Mouse (Mus musculus) layer of hippocampus, adult 9-10 months (tissue): ENCODE measurements at regions not wholly inside any gene's neighbourhood (a gene's known extent, or its start where the extent isn't known, plus 50 kb on each side); places are given as distances from the start of the nearest gene placed in this dataset.
"Not testable (repeated sequence)": the region's sequence is repeated elsewhere in the genome, so short reads cannot be mapped to it uniquely, and the experiment has no call there.

Experiments
- DNase-seq: peaks from one replicate; pipeline ENCODE4 v3.0.0; 2022; ENCODE audit warnings: low spot score

DNA sequence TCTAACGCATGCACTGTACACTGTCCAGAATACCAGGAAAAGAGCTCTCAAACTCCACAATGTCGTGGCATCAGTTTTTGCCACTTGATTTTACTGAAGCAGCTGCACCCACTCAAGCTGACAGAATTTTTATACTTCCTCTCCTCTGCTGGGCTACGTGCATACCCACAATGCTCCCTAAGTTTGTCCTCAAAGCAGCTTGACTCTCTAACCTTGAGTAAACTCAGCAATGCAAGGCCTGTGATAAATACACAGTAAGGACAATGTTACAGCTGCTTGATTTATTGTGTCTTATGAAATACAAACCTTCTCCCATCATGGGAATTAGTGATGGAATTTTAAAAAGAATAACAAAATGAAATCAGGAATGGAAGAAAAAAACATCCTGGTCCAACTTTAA, 129.7 kb downstream of the Trmt11 start:
- no peak for DNase-seq

DNA sequence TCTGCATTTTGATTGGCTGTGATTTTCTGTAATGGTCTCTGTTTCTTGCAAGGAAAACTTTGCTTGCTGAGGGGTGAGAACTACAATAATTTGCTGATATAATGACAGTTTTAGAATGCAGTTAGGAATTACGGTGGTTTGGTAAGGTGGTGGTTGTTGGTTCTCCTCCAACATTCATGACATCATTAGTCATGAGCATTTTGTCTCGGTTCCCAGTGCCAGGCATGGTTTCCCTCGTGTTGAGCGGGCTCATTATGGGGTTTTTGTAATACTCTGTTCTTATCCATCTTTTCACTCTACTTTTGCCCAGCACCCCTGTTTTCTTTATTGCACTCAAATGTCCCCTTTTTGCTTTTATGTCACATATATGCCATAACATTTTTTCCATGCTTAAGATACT, 149.9 kb downstream of the Trmt11 start:
- DNase-seq, result no peak

DNA sequence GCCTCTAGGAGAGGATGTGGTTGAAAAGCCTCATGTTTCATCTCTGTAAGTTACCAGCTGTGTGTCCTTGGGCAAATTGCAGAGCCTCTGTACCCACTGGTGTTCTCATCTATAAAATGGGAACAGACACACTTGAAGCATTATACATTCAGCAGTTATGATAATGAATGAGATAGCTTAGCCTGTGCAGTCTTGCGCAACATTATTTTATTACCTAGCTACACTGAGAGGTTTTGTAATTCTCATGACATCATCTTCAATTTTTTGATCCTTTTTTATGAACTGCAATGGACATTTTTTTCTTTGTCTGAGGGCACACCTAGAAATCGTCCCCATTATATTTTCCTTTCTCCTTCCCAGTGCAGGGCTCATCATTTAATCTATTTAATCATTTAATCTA, 153.5 kb downstream of the Trmt11 start:
- DNase-seq, result no peak

DNA sequence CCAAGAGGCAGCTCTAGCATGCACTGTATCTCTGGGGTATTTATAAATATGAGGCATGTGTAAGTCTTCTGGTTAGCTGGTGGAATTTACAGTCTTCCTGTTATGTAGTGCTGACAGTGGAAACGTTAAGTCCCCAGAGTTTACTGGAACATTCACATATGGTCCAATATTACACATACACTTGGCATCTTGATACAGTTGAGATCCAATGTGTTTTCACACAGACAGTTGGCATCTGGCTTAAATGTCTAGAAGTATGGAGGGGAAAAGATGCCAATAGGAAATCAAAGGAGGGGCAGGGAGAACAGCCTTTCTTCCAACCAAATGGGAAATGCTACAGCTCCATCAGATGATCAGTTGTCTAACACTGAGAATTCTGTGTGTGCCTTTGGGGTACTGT, 154.0 kb downstream of the Trmt11 start:
- DNase-seq, result peak; percentile 3

DNA sequence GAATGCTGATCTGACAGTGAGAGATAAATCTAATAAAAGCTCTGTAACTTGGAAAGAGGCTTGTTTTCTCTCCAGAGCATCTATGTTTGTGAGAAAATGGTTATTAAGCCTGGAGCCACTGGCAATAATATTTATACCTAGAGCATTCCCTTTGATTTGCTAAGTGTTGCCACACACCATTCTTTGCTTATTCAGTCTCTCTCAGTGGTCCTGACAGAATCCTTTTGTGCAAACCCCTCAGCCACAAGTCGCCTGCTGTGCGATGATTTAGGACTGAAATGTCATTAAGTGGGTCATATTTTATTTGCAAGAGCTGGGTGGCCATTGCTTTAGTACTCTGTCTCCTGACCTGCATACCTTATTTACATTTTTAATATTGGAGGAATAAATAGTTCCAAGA, 160.7 kb downstream of the Trmt11 start:
- no peak for DNase-seq

DNA sequence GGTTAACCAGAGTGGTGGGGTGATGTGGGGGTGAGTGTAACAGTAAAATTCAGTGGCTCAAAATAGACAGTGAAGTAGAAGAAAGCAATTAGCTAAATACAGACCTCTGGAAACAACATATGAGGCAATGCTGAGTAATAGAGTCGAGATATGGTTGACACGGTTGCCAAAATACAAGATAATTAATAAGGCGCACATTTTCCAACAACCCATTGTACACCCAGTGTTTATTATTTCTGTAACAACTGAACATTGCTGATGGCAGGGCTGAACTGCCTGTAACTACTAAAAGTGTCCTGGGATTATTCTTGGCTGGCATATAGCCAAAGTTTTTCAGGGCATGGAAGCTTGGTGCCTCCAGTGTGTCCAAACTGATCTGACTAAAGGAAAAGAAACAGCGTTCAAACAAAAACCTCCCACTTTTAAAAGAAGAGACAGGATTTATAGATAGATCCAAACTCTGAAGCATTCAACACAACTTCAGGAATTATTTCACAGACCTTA, 174.1 kb downstream of the Trmt11 start:
- DNase-seq, result no peak

DNA sequence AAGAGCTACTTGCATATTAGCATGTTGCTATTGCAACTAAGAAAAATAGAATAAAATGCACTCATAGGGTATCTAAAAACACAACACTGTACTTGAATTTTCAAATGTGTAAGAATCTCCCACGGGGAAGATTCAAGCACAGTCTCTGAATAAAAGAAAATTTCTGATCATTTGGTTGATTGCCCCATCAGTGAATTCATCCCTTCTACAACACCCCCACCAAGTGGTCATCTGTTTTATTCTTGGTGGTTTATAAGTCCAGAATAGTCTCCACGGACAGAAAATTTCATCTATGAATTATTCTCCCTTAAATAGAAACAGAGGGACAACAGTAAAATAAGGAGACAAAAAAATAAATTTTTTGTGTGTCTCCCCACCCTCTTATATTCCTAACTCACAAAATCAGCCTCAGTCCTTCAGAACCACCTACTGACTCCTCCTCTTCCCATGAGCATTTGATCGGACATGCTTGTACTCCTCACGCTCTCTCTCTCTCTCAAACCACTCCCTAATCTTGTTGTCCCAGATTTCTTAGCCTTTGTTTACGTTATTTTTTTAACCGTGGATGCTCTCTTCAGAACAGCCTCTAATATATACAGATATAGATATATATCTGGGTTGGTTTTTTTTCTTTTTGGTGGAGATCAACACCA, 181.0 kb downstream of the Trmt11 start:
- DNase-seq, result peak; percentile 36

DNA sequence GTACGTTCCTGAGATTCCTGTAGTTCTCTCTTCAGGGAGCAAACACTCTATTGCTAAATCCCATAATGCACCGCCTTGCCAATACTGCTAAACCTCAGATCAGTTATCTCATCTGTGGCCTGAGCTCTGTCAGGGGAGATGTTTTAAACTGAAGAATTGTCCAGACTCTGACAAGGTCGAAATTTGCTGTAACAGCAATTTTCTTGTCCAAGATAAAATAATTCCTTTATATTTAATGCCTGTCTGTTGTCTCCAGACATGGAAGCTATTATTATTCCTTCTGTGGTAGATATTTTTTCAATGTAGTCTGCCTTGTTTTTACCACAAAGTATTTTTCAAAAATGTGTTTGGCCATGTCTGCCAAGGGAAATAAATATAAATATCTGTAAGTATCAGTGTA, 184.2 kb downstream of the Trmt11 start:
- DNase-seq, result no peak

DNA sequence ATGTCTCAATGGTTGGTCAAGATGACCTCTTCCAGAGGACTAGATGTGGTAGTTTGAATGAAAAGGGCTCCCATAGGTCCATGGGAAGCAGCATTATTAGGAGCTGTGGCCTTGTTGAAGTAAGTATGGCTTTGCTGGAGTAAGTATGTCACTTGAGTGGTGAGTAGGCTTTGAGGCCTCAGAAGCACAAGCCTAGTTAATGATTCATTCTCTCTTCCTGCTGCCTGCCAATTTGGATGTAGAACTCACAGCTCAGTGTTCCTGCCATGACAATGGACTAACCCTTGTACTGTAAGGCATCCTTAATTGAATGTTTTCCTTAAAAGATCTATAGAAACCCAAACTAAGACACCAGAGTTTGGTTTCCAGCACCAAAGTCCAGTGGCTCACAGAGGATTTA, 188.8 kb downstream of the Trmt11 start:
- no peak for DNase-seq

DNA sequence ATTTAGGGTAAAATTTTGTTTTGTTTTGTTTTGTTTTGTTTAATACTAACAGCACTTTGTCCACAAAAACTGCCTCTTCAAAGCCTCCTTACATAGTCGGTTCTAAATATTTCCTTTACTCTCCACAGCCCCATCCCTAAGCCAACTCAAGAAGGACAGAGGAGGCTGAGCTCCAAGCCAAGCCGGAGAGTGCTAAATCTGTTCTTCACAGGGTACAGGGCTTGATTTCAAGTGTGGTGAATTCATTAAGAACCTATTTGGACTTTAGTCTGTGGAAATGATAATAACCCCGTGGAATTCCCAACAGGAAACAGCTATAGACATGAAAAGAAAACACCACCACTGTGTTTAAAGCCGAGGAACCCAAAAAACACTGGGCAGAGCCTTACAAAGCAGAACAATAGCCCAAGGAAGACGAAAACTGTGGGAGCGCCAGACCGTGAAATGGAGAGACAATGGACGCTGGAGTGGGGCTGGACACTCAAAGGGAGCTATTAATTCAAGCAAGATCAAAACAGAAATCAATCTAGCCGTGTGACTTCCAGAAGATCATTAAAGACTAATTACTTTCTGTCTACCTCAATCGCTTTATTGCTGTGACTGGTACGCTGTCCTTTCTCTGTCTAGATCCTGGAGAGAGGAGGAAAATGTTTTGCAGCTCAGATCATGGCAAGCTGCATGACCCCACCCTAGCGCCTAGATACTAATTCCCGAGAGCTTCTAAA, 194.7 kb downstream of the Trmt11 start:
- DNase-seq, result no peak

DNA sequence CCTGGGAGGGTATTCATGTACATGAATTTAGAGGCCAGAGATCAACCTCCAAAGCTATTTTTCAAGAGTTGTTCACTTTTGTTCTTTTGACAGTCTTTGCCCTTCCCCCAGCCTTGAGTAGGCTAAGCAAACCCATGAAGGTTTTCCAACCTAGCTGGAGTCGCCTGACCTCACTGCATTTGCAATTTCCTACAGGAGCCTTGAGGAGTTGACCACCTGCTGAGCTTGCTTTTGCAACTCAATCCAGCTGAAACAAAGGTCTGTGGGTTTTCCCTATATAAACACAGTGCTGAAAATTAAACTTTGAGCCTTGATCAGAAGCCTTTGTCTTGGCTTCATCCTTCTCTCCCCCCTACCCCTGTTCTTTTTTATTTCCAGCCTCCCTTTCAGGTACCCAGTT, 170.2 kb upstream of the Cenpw start:
- no peak for DNase-seq

DNA sequence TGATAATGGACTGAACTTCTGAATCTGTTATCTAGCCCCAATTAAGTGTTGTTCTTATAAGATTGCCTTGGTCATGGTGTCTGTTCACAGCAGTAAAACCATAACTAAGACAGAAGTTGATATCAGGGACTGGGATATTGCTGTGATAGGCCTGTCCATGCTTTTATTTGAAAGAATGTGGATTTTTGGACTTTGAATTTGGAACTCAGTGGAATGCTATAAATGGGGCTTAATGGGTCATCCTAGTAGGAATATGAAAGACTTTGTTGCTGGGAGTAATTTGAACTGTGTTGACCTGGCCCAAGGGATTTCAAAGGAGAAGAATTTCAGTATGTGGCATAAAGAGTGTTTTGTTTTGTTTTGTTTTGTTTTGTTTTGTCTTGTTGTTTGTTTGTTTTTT, 160.5 kb upstream of the Cenpw start:
- DNase-seq, result not testable (repeated sequence)

DNA sequence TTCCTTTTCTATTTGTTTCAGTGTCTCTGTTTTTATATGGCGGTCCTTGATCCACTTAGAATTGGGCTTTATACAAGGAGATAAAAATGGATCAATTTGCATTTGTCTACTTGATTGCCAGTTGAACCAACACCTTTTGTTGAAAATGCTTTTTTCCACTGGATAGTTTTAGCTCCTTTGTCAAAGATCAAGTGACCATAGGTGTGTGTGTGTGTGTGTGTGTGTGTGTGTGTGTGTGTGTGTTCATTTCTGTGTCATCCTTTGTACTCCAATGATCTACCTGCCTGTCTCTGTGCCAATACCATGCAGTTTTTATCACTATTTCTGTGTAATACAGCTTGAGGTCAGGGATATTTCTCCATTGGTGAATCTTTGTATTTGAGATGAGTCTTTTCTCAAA, 158.7 kb upstream of the Cenpw start:
- DNase-seq, result no peak

DNA sequence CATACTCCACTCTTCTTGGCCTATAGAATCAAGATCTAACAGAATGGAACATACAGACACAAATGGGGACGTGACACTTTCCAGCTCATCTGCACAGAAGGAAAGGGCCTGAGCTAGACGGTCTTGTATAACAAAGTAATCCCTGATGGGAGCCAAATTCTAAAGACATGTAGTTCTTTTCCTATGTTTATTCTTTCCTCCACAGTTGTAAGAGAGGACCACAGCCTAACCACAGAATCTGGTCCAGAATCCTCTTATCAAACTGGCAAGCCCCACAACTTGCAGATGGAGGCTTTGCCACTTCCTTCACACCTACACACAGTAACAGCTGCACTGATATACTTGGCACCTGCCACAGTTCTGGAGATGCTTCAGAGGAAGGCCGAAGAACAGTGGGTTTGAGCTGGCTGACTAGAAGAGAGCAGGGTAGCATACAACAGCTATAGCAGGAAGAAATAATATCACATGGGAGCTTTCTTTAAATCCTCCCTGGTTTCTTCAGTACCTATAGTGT, 142.7 kb upstream of the Cenpw start:
- peak; percentile 3 for DNase-seq

DNA sequence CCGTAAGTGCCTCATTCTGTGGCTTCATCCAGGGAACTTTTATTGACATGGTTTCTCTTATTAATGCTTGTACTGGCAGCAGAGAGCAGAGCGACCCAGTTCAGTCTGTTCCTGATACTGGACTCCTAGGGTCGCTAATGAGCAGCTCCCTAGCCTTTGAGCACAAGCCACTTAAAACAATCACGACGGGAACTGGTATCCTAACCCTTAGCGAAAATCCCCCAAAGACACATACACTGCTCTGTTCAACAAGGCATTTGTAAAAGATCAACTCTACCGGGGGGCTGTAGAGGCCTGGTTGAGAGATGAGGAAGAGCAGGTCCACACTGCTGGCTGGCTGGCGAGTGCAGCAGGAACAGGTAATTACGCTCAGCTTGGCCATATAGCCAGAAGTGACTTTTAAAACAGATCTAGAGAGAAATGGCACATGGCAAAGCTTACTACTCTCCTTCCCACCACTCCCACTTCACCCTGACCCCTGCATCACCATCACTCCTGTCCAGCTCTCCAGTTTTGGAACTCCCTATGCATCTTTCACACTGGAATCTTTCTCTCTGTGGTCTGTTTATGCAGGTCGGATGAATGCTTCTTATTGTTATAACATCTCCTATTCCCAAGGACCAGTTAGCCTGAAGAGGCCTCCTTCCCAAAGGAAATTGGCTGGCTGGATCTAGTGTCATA, 128.1 kb upstream of the Cenpw start:
- no peak for DNase-seq

DNA sequence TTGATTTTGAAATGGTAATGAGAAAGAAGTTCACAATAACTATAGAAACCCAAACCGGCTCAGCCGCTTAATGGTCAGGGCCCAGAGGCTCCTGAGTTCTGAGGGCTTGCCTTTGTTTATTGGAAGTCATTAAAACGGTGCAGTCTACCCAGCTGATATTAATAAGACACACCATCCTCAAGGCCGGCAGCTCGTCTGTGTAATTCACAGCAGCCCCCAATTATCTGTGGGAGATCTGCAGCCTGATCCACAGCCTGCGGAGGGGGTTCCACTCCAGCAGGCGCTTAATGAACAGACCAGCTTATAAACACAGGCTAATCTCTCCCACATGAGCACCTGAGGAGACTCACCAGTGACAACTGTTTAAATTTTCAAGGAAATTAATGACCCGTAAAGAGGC, 127.5 kb upstream of the Cenpw start:
- no peak for DNase-seq

DNA sequence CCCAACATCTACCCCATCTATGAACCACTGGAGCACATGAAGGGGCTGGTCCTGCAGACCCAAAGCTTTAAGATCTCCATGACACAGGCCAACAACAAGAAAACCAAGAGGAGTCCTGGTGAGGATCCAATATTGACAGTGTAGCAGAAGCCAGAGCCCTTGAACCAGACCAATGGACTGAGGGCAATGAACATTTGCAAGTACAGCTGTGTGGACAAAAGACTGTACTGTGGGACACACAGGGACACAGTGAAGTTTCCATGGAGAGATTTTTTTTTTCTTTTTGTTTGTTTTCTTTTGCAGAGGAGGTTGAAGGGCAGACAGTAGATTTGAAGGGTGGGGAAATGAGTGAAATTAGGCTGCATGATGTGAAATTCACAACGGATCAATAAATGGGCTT, 126.5 kb upstream of the Cenpw start:
- no peak for DNase-seq

DNA sequence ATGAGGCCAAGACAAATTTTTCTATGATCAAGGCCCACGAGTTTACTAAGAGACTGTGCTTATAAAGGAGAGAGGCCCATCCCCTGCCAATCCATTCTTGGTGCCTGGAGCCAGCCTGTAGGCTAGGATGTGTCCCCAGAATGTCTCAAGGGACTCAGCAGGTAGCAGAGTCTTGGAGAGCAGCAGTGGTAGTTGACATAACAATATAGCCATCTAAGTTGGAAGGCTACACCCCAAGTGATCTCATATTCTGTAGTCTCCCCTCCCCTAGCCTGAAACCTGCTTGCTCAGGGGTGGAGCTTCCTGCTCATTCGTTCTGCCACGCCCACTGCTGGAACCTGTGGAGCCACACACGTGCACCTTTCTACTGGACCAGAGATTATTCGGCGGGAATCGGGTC, 95.5 kb upstream of the Cenpw start:
- not testable (repeated sequence) for DNase-seq

DNA sequence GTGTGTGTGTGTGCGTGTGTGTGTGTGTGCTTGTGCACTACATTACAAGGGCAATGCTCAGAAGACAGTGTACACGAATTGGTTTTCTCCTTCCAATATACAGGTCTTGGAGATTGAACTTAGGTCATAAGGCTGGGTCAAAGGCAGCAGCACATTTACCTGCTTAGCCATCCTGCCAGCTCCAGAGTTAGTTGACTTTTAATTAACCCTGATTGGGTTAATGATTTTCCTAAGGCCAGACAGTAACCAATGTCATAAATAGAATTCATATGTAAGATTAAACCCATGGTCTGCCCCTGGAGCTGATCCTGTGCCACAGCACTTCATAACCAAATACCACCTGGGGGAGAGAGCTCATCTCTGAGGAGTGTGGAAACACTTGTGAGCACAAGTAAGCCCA, 81.3 kb upstream of the Cenpw start:
- DNase-seq, result no peak

DNA sequence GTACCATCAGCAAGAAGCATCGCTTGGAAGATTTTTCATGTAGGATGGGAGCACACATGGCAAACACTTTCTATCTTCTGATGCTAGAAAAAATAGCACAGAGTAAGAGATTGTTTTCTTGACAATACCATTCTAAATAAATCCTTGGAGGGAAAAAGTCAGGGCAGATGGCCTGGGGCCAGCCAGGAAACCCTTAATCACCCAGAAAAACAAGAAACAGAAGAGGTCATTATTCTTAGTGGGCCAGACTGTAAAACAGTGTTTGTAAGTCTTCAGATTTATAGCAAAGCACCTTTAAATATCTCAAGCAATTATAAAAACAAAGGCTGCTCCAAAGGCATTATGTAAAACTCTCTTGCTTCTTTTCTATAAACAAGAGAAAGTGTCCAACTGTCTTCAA, 80.1 kb upstream of the Cenpw start:
- no peak for DNase-seq

DNA sequence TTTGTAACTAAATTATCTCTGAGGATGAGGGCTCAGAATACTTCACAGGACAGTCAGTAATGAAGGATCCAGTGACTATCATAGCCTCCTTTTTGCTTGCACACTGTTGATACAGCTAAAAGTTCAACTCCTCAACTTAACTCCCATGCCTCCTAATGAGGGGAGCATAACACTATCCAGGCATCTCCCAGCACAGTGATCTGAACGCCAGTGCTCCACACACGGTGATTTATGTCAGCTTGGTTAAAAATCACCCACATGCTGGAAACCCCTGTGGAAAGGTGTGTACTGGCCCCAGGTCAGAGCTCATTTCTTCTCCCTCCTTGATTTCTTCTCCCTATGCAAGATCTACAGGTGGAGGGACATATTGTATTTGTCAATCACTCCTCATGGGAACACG, 79.6 kb upstream of the Cenpw start:
- DNase-seq, result no peak

DNA sequence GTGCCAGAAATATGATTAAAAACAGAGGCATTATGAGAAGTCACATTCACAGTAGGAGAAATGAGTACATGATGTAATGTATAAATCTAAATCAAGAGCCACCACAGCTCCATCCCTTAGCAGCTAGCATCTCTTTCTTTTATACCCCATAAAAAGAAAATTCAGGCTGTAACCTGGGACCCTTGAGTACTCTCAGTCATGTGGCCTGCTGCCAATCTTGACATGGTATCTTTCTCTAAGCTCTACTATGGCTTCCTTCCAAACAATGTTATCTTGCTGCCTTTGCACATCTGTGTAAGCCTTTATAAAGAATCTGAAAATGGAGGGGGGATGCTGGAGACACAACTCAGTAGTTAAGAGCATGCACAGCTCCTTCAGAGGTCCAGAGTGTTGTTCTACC, 78.6 kb upstream of the Cenpw start:
- DNase-seq, result no peak

DNA sequence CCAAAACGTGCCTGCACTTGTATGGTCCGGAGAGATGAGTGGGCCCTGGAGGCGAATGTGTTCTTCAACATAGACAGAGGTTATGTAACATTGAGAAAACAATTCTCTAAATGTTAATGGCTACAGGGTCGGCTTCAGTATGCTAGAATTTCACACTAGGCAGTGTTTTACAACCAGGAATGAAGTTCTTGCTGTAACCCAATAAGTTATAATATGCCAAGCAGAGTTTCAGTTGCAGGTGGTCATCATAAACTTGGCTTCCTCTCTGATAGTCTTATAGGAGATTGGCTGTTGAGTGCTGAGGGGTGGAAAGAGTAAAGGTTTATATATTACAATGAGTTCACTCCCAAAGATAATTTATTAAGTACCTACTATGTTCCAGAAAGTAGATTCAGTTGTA, 64.8 kb upstream of the Cenpw start:
- DNase-seq, result no peak
